Mouse (Mus musculus) R1 (cell line): ENCODE measurements at regions not wholly inside any gene's neighbourhood (a gene's known extent, or its start where the extent isn't known, plus 50 kb on each side); places are given as distances from the start of the nearest gene placed in this dataset.

Experiments used
- DNase-seq: peaks from one replicate; pipeline ENCODE4 v3.0.0-alpha.2; 2018; ENCODE audit warnings: low read depth, low spot score

GRCm38 (mm10) chr5:139598715-139599114 lies 55.4 kb downstream of the Uncx start:
- no peak for DNase-seq

- DNase-seq: peak; percentile 57
Measured at GRCm38 (mm10) chr5:139599191-139599937, 56.1 kb downstream of the Uncx start.

DNA sequence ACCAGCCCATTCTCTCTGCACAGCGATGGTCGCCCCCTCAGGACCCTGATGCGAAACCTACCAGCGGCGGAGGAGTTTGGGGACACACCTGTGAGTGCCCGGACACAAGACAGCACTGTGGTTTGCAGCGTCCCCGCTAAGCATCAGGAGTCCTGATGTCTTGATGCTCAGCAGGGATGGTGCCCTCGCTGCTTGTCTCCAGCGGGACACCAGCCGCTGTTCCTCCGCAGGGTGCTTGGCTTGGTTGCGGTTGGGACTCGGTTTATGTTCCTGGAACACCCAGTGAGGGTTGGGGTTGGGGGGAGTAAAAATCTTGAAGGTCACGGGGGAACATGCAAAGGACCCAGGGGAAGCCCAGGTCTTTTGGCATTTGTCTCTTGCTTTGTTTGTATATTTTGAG lies 56.9 kb downstream of the Uncx start:
- no peak for DNase-seq

- DNase-seq: no peak
Measured at GRCm38 (mm10) chr5:139602860-139603259, 59.6 kb downstream of the Uncx start.

DNA sequence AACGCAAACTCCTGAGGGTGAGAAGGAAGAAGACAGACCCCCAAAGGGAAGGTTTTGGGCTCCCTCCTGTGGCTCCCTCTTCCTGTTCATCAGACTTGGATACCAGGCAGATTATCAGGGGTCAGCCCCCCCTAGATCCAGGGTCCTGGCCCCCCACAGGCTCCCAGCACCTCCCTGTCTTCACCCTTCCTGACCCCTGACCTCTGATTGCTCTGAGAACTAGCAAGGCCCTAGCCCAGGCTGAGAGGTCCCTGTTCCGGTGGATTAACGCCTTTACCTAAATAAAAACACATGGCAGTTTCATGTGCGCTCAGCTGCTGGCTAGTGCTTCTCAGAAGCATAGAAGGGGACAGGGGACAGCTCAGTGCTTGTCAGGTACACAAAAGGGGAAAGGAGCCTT lies 60.2 kb downstream of the Uncx start:
- DNase-seq: no peak

- DNase-seq: no peak
Measured at GRCm38 (mm10) chr5:139604327-139604726, 61.0 kb downstream of the Uncx start.

- DNase-seq: no peak
Measured at GRCm38 (mm10) chr5:139610610-139611520, 67.6 kb downstream of the Uncx start.

- DNase-seq: no peak
Measured at GRCm38 (mm10) chr5:139612224-139612623, 68.9 kb downstream of the Uncx start.

DNA sequence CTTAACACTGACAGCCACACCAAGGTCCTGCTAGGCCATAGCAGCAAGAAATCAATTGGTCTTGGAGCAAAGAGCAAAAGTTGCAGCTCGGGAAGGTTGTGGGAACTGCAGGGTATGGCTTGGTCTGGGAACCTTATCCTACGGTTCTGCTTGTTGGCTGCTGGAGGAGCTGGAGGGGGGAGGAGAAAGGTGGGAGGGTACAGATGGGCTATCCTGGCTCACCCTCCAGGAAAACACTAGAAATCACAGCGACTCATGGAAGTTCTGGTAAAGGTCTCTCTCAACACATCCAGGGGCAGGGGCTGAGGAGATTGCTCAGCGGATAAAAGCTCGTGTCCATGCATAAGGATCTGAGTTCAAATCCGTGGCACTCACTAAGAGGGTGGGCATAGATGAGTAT lies 69.4 kb downstream of the Uncx start:
- DNase-seq: no peak

DNA sequence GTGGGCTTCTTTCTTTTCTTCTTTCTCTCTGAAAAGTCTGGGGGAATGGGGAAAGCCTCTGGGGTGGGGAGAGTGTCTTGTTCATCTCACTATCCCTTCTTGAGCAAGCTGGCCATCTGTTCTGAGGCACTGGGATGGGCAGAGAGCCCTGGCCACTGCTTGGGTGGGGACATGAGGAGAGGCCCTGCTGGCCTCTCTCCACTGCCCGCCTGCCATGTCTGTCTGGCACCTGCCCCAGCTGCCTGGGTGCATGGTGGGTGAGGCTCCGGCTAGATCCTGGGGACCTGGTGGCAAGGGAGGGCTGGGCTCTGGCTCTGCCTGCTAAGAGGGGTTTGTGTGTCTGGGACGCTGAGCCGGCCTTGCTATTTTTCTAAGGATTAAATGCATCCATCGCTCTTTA lies 70.3 kb downstream of the Uncx start:
- DNase-seq: no peak

- DNase-seq: no peak
Measured at GRCm38 (mm10) chr5:139619301-139620161, 76.2 kb downstream of the Uncx start.

DNA sequence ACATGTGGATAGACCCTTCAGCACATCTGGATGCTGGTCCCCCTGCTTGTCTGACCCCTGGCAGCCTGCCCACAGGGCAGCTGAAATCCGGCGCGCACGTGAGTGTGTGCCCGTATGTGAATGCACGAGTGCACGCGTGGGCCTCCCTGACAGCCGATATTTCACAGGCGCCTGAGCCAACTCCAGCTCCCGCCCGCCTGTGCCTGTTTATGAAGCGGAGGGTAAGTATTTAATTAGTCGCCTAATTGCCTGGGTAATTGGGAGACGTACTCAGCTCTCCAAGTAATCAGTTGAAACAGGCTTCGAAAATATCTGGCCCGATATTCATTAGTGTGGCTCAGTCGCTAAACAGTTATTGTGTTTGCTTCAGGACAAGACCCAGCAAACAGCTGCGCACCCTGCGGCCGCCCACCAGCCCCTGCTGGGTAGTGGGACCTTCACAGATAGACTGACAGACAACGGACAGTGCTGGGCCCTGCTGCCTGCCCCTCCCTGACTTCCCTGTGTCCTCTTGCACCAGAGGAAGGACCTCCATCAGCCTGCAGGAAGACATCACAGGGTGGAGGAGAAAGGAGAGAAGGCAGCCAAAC lies 82.7 kb downstream of the Uncx start:
- DNase-seq: no peak

- no peak for DNase-seq
Measured at GRCm38 (mm10) chr5:139627552-139627951, 84.3 kb downstream of the Uncx start.

GRCm38 (mm10) chr5:139637028-139637427 lies 93.7 kb downstream of the Uncx start:
- no peak for DNase-seq

- DNase-seq: no peak
Measured at GRCm38 (mm10) chr5:139640652-139641612, 95.2 kb downstream of the Micall2 start.

GRCm38 (mm10) chr5:139644816-139645215 lies 91.3 kb downstream of the Micall2 start:
- no peak for DNase-seq

DNA sequence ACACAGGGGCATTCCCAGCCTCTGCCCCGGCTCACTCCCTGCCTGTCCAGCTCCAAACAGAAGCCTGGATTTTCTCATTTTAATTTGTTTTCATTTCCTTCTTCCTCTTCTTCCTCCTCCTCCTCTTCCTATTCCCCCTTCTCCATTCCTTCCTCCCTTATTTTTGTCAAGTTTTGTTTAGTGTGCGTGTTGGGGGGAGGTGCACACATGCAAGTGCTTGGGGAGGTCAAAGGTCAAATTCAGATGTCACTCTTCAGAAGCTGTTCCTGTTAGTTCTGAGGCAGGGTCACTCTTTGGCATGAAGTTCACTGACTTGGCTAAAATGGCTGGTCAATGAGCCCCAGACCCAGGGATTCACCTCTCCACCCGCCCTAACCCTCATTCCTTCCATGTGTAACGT lies 85.1 kb downstream of the Micall2 start:
- DNase-seq: no peak
